In genomic region chr12:109612392-109613385, GRCm38 (mm10) we compare ENCODE assay signal across 9 mouse cellular contexts. TPM values are rescaled to one million over a fixed set of nuclear protein-coding genes. Genes with fewer than 3 reads are reported as not detected.
DNase-seq lines count a peak whose midpoint lies in the region; ATAC-seq and TF ChIP-seq lines count a peak whose summit lies in the region.
"Had no signal": no experiment of that assay in that cellular context is flagged by ENCODE, and none has a peak within 500 bp of the region (broad histone marks: within the 10 kb centered on the region; RNA-seq: fewer than 3 reads in every experiment).

No protein-coding gene starts in this region.

- ATAC-seq in kidney, postnatal 0 days (replicated peaks; ENCODE audit: low FRiP score, low read depth), result no peak
- ATAC-seq in embryonic facial prominence, embryonic 15.5 days (ENCODE audit: insufficient number of reproducible peaks, low FRiP score, low TSS enrichment, low read depth), result no peak
- no peak for ATAC-seq in neural tube, embryonic 13.5 days (ENCODE audit: low read depth)

- no peaks in the 10 kb centered on the region for H3K9me3 ChIP-seq in kidney, postnatal 0 days (replicated peaks; ENCODE audit: low read length)
- no peaks in the 10 kb centered on the region for H3K9me3 ChIP-seq in embryonic facial prominence, embryonic 15.5 days (replicated peaks)
- peaks cover 14% of the 10 kb centered on the region for H3K9me3 ChIP-seq in limb, embryonic 10.5 days (replicated peaks)
- H3K9me3 ChIP-seq in neural tube, embryonic 13.5 days, result peaks cover 3% of the 10 kb centered on the region; the same call in 1 of the 2 replicates

- H3K4me2 ChIP-seq in kidney, postnatal 0 days (ENCODE audit: low read length), result no peak overlapping the region
- H3K4me2 ChIP-seq in embryonic facial prominence, embryonic 15.5 days (replicated peaks), result peak overlapping the region; percentile 25
- peak overlapping the region; percentile 51 for H3K4me2 ChIP-seq in neural tube, embryonic 13.5 days

- H3K4me3 ChIP-seq in kidney, postnatal 0 days (replicated peaks; ENCODE audit: low read depth, low read length), result no peak overlapping the region
- peak overlapping the region; percentile 19; the same call in 1 of the 2 replicates for H3K4me3 ChIP-seq in embryonic facial prominence, embryonic 15.5 days (replicated peaks)
- peak overlapping the region; percentile 42 for H3K4me3 ChIP-seq in limb, embryonic 10.5 days
- peak overlapping the region; percentile 28 for H3K4me3 ChIP-seq in neural tube, embryonic 13.5 days

- peak; percentile 30 for DNase-seq in kidney, postnatal 0 days (ENCODE audit: low spot score)
- no peak for DNase-seq in kidney, postnatal 25 days
- DNase-seq in limb, embryonic 10.5 days (ENCODE audit: low spot score), result peak; percentile 47
- DNase-seq in left cerebral cortex, postnatal 4 days, result no peak
- DNase-seq in cerebellum, postnatal 4 days (ENCODE audit: low spot score in 2 of 2), result no peak
- no peak for DNase-seq in spleen, adult 18-20 months

- H3K27ac ChIP-seq in kidney, postnatal 0 days, result no peak overlapping the region
- no peak overlapping the region; the same call in 1 of the 2 replicates for H3K27ac ChIP-seq in embryonic facial prominence, embryonic 15.5 days (replicated peaks)
- peak overlapping the region; percentile 51 for H3K27ac ChIP-seq in limb, embryonic 10.5 days
- H3K27ac ChIP-seq in neural tube, embryonic 13.5 days (replicated peaks), result no peak overlapping the region

- no peaks in the 10 kb centered on the region for H3K4me1 ChIP-seq in kidney, postnatal 0 days (replicated peaks; ENCODE audit: insufficient read depth, low read length)
- H3K4me1 ChIP-seq in embryonic facial prominence, embryonic 15.5 days, result no peaks in the 10 kb centered on the region
- peaks cover 45% of the 10 kb centered on the region for H3K4me1 ChIP-seq in limb, embryonic 10.5 days
- H3K4me1 ChIP-seq in neural tube, embryonic 13.5 days (replicated peaks), result peaks cover 23% of the 10 kb centered on the region

- intact Hi-C loops in left cerebral cortex, postnatal 4 days (cut with DNase I), result no loop called here

- H3K36me3 ChIP-seq in kidney, postnatal 0 days (ENCODE audit: insufficient read depth, low read length), result no peaks in the 10 kb centered on the region
- H3K36me3 ChIP-seq in embryonic facial prominence, embryonic 15.5 days, result peaks cover 49% of the 10 kb centered on the region
- peaks cover 94% of the 10 kb centered on the region for H3K36me3 ChIP-seq in limb, embryonic 10.5 days
- H3K36me3 ChIP-seq in neural tube, embryonic 13.5 days, result peaks cover 82% of the 10 kb centered on the region

- H3K27me3 ChIP-seq in kidney, postnatal 0 days (ENCODE audit: insufficient read depth, low read length), result 0 out of 2 replicates have a peak, but pooled peaks cover 5% of the 10 kb centered on the region
- peaks cover 17% of the 10 kb centered on the region for H3K27me3 ChIP-seq in embryonic facial prominence, embryonic 15.5 days
- H3K27me3 ChIP-seq in limb, embryonic 10.5 days (ENCODE audit: low read depth, poor library complexity, severe bottlenecking), result 0 out of 2 replicates have a peak, but pooled peaks cover 8% of the 10 kb centered on the region
- H3K27me3 ChIP-seq in neural tube, embryonic 13.5 days, result 0 out of 2 replicates have a peak, but pooled peaks cover 6% of the 10 kb centered on the region

- no peak; the same call in 1 of the 2 replicates for TF ChIP-seq CTCF in kidney, postnatal 0 days (IDR thresholded peaks at IDR 0.05; ENCODE audit: low read depth)

- WGBS in kidney, postnatal 0 days, result 48% methylated on average over 34 of the region's 34 CpGs
- 41% methylated on average over 34 of the region's 34 CpGs for WGBS in embryonic facial prominence, embryonic 15.5 days
- 54% methylated on average over 34 of the region's 34 CpGs for WGBS in limb, embryonic 10.5 days
- 59% methylated on average over 34 of the region's 34 CpGs for WGBS in neural tube, embryonic 13.5 days

- no peak overlapping the region for H3K9ac ChIP-seq in kidney, postnatal 0 days (ENCODE audit: low read depth, low read length)
- H3K9ac ChIP-seq in embryonic facial prominence, embryonic 15.5 days, result no peak overlapping the region
- 0 out of 2 replicates have a peak overlapping the region, but pooled peaks have one; percentile 59 for H3K9ac ChIP-seq in neural tube, embryonic 13.5 days

RNA-seq across cellular contexts. Expression of gene Rtl1, which starts 12.6 kb away (rescaled TPM):
- 0.13 TPM in 2 replicates for polyA plus RNA-seq in kidney, postnatal 0 days (2015; fragmentation: Nextera tagmentation; extraction: Ambion mirVana)
- 3.6 TPM in 2 replicates for polyA plus RNA-seq in embryonic facial prominence, embryonic 15.5 days (2015; fragmentation: Nextera tagmentation; extraction: Ambion mirVana)
- 0.69 and 0.74 TPM in 2 replicates for polyA plus RNA-seq in limb, embryonic 10.5 days (2016; fragmentation: Nextera tagmentation; extraction: Ambion mirVana)
- polyA plus RNA-seq in neural tube, embryonic 13.5 days (2015; fragmentation: Nextera tagmentation; extraction: Ambion mirVana), result 1.5 and 1.7 TPM in 2 replicates
- under 1 TPM in 1 of 2 experiments, not detected in 1; 0.34 TPM for total RNA-seq in left cerebral cortex, postnatal 4 days (2021)
- total RNA-seq: liver, adult 2 months had no signal
- polyA plus RNA-seq: liver, adult 2 months had no signal

Comparison
In these comparisons a context has a peak if more than half of its experiments do, and no peak if none do; other contexts are left out.
1. DNase-seq: peak in kidney, postnatal 0 days (single experiment) and limb, embryonic 10.5 days (single experiment); none in kidney, postnatal 25 days (0 of 2), left cerebral cortex, postnatal 4 days (single experiment), cerebellum, postnatal 4 days (0 of 2) and spleen, adult 18-20 months (0 of 2).